9 mouse cellular contexts compared by ENCODE assay signal in the genomic region with DNA sequence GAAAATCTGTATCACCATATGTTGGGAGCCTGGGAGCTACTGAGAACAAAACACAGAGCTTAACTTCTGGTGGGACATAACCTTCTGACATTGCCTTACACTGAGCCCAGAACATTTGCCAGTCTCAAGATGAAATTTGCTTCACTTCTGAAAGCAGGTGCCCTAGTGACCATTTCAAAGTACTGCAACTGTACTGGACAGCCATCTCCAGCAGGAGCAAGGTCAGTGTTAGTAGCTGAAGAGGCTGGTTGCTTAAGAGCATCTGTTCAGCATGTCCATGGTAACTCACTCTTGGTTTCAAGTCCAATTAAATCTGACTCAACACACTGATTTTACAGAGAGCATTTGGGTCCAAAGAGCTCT. TPM values are rescaled to one million over a fixed set of nuclear protein-coding genes. Genes with fewer than 3 reads are reported as not detected.
DNase-seq lines count a peak whose midpoint lies in the region; ATAC-seq and TF ChIP-seq lines count a peak whose summit lies in the region.
"Had no signal": no experiment of that assay in that cellular context is flagged by ENCODE, and none has a peak within 500 bp of the region (broad histone marks: within the 10 kb centered on the region; RNA-seq: fewer than 3 reads in every experiment).

No protein-coding gene starts in this region.

- H3K27ac ChIP-seq in layer of hippocampus, adult 2 months, result no peak overlapping the region
- H3K27ac ChIP-seq in lung, postnatal 0 days (ENCODE audit: low read length), result no peak overlapping the region
- H3K27ac ChIP-seq: embryonic facial prominence, embryonic 13.5 days; liver, embryonic 13.5 days had no signal

- TF ChIP-seq CTCF in layer of hippocampus, adult 2 months (conservative IDR thresholded peaks at IDR 0.05), result peak; percentile 65
- peak; percentile 64 for TF ChIP-seq CTCF in lung, postnatal 0 days (IDR thresholded peaks at IDR 0.05)

- no peak overlapping the region for H3K4me2 ChIP-seq in lung, postnatal 0 days (replicated peaks; ENCODE audit: low read depth, low read length)
- H3K4me2 ChIP-seq: embryonic facial prominence, embryonic 13.5 days; liver, embryonic 13.5 days had no signal

- ATAC-seq in lung, postnatal 0 days, result peak; percentile 60; the same call in 1 of the 2 replicates

- H3K9ac ChIP-seq in lung, postnatal 0 days (replicated peaks; ENCODE audit: low read depth), result no peak overlapping the region
- H3K9ac ChIP-seq: embryonic facial prominence, embryonic 13.5 days; liver, embryonic 13.5 days had no signal

- no peak overlapping the region for H3K4me3 ChIP-seq in layer of hippocampus, adult 2 months
- no peak overlapping the region for H3K4me3 ChIP-seq in lung, postnatal 0 days (ENCODE audit: low read depth, low read length)
- H3K4me3 ChIP-seq: embryonic facial prominence, embryonic 13.5 days; liver, embryonic 13.5 days had no signal

- DNase-seq in layer of hippocampus, adult 2 months (ENCODE audit: low spot score in 2 of 2), result no peak
- no peak for DNase-seq in layer of hippocampus, adult 8-10 months (ENCODE audit: low spot score in 2 of 2)
- peak; percentile 17 for DNase-seq in CD4-positive helper T cell, adult 2 months (ENCODE audit: low read depth, low spot score)
- DNase-seq in MEL-GATA-1-ER (ENCODE audit: extremely low read depth, low read depth), result peak; percentile 12
- DNase-seq in lung, postnatal 0 days (ENCODE audit: low spot score), result peak; percentile 55
- DNase-seq in cerebellum, adult 9-10 months, result no peak
- no peak for DNase-seq in thymus, postnatal 4 days
- DNase-seq: liver, embryonic 13.5 days had no signal

- H3K27me3 ChIP-seq in lung, postnatal 0 days (replicated peaks; ENCODE audit: insufficient read depth, low read length), result no peaks in the 10 kb centered on the region
- H3K27me3 ChIP-seq: liver, embryonic 13.5 days had no signal

- H3K36me3 ChIP-seq in lung, postnatal 0 days (ENCODE audit: insufficient read depth, low read length), result no peaks in the 10 kb centered on the region
- H3K36me3 ChIP-seq: embryonic facial prominence, embryonic 13.5 days; liver, embryonic 13.5 days had no signal

- H3K9me3 ChIP-seq in lung, postnatal 0 days (ENCODE audit: low read length), result no peaks in the 10 kb centered on the region
- H3K9me3 ChIP-seq: embryonic facial prominence, embryonic 13.5 days; liver, embryonic 13.5 days had no signal

- TF ChIP-seq EP300 in lung, postnatal 0 days (IDR thresholded peaks at IDR 0.05), result no peak

- no peaks in the 10 kb centered on the region for H3K4me1 ChIP-seq in lung, postnatal 0 days (ENCODE audit: insufficient read depth, low read depth, low read length)
- H3K4me1 ChIP-seq: embryonic facial prominence, embryonic 13.5 days; liver, embryonic 13.5 days had no signal

RNA-seq across cellular contexts. Expression of a gene that starts 16.8 kb away (rescaled TPM):
- total RNA-seq in layer of hippocampus, adult 2 months (2021), result 1 to 10 TPM; 1.0 to 1.4 TPM
- total RNA-seq in layer of hippocampus, adult 8-10 months (2022), result 1 to 10 TPM in 3 of 4 experiments, under 1 TPM in 1; 0.81 to 2.7 (median 1.5) TPM
- polyA plus RNA-seq in lung, postnatal 0 days (2015; fragmentation: Nextera tagmentation; extraction: Ambion mirVana), result 6.7 and 8.8 TPM in 2 replicates

Comparison
In these comparisons a context has a peak if more than half of its experiments do, and no peak if none do; other contexts are left out.
1. DNase-seq: peak in CD4-positive helper T cell, adult 2 months (single experiment), MEL-GATA-1-ER (single experiment) and lung, postnatal 0 days (single experiment); none in layer of hippocampus, adult 2 months (0 of 2), layer of hippocampus, adult 8-10 months (0 of 2), cerebellum, adult 9-10 months (single experiment) and thymus, postnatal 4 days (single experiment).